Mouse (Mus musculus) olfactory bulb, adult 2 months (tissue): ENCODE results near the gene Rasl12.

Source experiments
- CTCF ChIP-seq: fragments of 200-500 bp; IDR thresholded peaks from 2 replicates; pipeline ENCODE4 v1.5.1; 2012; ENCODE audit warnings: low read depth, mild to moderate bottlenecking, low read length, moderate library complexity; ENCODE audit not compliant: insufficient read depth
- POLR2A ChIP-seq: fragments of 200-500 bp; IDR thresholded peaks from 2 replicates; pipeline ENCODE4 v1.6.1; 2012; ENCODE audit warnings: mild to moderate bottlenecking, low read depth, low read length, moderate library complexity; ENCODE audit not compliant: insufficient read depth

DNA sequence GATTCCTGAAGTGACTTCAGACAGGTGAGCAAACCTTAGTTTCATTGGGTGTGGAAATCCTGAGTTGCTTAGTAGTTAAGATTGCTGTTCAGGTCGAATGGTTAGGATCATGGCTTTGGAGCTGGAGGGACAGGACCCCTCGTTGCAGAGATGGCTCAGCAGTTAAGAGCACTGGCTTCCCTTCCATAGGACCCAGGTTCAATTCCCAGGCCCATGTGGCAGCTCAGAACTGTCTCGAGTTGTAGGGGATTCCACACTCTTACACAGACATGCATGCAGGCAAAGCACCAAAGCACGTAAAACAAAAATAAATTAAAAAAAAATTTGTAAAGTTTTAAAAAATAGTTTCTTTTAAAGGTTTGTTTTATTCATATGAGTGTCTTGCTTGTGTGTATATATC, 36.9 kb downstream of the Rasl12 start:
- no peak for TF ChIP-seq POLR2A
- TF ChIP-seq CTCF: no peak
